16 mouse cellular contexts compared by ENCODE assay signal in the genomic region with DNA sequence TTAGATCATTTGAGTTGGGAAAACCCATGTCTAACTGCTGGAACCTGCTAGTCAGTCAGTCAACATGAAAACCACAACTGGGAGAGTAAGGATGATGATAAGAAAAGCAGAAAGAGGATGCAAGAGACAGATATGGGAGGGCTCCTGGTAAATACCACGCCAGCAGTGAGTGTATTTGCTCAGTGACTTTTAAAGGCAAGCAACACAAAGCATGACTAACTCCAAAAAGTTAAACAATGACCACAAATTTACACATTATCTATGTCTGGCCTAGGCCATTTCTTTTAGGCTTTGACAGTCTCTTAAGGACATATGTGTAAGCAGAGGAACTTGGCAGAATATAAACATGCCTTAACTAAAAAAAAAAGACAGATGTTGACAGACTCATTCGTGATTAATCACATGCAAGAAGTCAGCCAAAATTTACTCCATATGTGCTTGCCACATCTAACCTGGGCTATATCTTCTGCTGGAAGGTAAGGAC. TPM values are rescaled to one million over a fixed set of nuclear protein-coding genes. Genes with fewer than 3 reads are reported as not detected.
DNase-seq lines count a peak whose midpoint lies in the region; ATAC-seq and TF ChIP-seq lines count a peak whose summit lies in the region.
"Had no signal": no experiment of that assay in that cellular context is flagged by ENCODE, and none has a peak within 500 bp of the region (broad histone marks: within the 10 kb centered on the region; RNA-seq: fewer than 3 reads in every experiment).

No protein-coding gene starts in this region.

- peak; percentile 90 for ATAC-seq in stomach, embryonic 15.5 days (ENCODE audit: insufficient read depth, low FRiP score, low read depth)
- ATAC-seq in stomach, postnatal 0 days (ENCODE audit: low FRiP score, low TSS enrichment): no peak
- ATAC-seq in liver, embryonic 12.5 days: peak; percentile 96
- ATAC-seq: inflammation-experienced regulatory T-cells, adult 6 months had no signal

- WGBS in stomach, embryonic 15.5 days: 29% methylated on average over 2 of the region's 2 CpGs
- 22% methylated on average over 2 of the region's 2 CpGs for WGBS in stomach, postnatal 0 days
- WGBS in liver, embryonic 12.5 days (ENCODE audit: insufficient replicate concordance): 11% methylated on average over 2 of the region's 2 CpGs

- no peaks in the 10 kb centered on the region for H3K36me3 ChIP-seq in stomach, embryonic 15.5 days
- no peaks in the 10 kb centered on the region for H3K36me3 ChIP-seq in stomach, postnatal 0 days (ENCODE audit: control insufficient read depth, insufficient read depth, low read length)
- H3K36me3 ChIP-seq in liver, embryonic 12.5 days: no peaks in the 10 kb centered on the region
- H3K36me3 ChIP-seq: heart, embryonic 15.5 days; hindbrain, embryonic 10.5 days; lung, embryonic 15.5 days; neural tube, embryonic 13.5 days had no signal

- H3K9ac ChIP-seq in stomach, embryonic 15.5 days: no peak overlapping the region
- H3K9ac ChIP-seq in stomach, postnatal 0 days (ENCODE audit: low read length): no peak overlapping the region
- H3K9ac ChIP-seq in liver, embryonic 12.5 days: peak overlapping the region; percentile 23; the same call in 1 of the 2 replicates
- H3K9ac ChIP-seq: heart, embryonic 15.5 days; lung, embryonic 15.5 days; neural tube, embryonic 13.5 days had no signal

- no peak overlapping the region for H3K4me2 ChIP-seq in stomach, embryonic 15.5 days
- no peak overlapping the region for H3K4me2 ChIP-seq in stomach, postnatal 0 days (replicated peaks; ENCODE audit: low read depth)
- peak overlapping the region; percentile 53 for H3K4me2 ChIP-seq in liver, embryonic 12.5 days
- H3K4me2 ChIP-seq: heart, embryonic 15.5 days; lung, embryonic 15.5 days; neural tube, embryonic 13.5 days had no signal

- H3K4me3 ChIP-seq in stomach, embryonic 15.5 days (replicated peaks): no peak overlapping the region
- H3K4me3 ChIP-seq in stomach, postnatal 0 days (ENCODE audit: low read depth, low read length): no peak overlapping the region
- H3K4me3 ChIP-seq in liver, embryonic 12.5 days: no peak overlapping the region
- H3K4me3 ChIP-seq: heart, embryonic 15.5 days; hindbrain, embryonic 10.5 days; lung, embryonic 15.5 days; neural tube, embryonic 13.5 days had no signal

- H3K27me3 ChIP-seq in stomach, embryonic 15.5 days (replicated peaks): no peaks in the 10 kb centered on the region
- no peaks in the 10 kb centered on the region for H3K27me3 ChIP-seq in stomach, postnatal 0 days (ENCODE audit: control insufficient read depth, insufficient read depth, low read length)
- no peaks in the 10 kb centered on the region for H3K27me3 ChIP-seq in liver, embryonic 12.5 days (replicated peaks)
- H3K27me3 ChIP-seq: heart, embryonic 15.5 days; lung, embryonic 15.5 days; neural tube, embryonic 13.5 days had no signal

- H3K27ac ChIP-seq in stomach, embryonic 15.5 days: no peak overlapping the region
- H3K27ac ChIP-seq in stomach, postnatal 0 days (replicated peaks): no peak overlapping the region
- H3K27ac ChIP-seq in liver, embryonic 12.5 days: peak overlapping the region; percentile 96
- H3K27ac ChIP-seq: heart, embryonic 15.5 days; hindbrain, embryonic 10.5 days; lung, embryonic 15.5 days; neural tube, embryonic 13.5 days had no signal

- no peaks in the 10 kb centered on the region for H3K4me1 ChIP-seq in stomach, embryonic 15.5 days
- H3K4me1 ChIP-seq in stomach, postnatal 0 days (replicated peaks; ENCODE audit: control insufficient read depth, insufficient read depth): no peaks in the 10 kb centered on the region
- peaks cover 36% of the 10 kb centered on the region for H3K4me1 ChIP-seq in liver, embryonic 12.5 days
- H3K4me1 ChIP-seq: heart, embryonic 15.5 days; hindbrain, embryonic 10.5 days; lung, embryonic 15.5 days; neural tube, embryonic 13.5 days had no signal

- TF ChIP-seq EP300 in stomach, postnatal 0 days (optimal IDR thresholded peaks at IDR 0.05): no peak

- H3K9me3 ChIP-seq in stomach, embryonic 15.5 days: 0 out of 2 replicates have a peak, but pooled peaks cover 8% of the 10 kb centered on the region
- no peaks in the 10 kb centered on the region for H3K9me3 ChIP-seq in stomach, postnatal 0 days (ENCODE audit: control insufficient read depth, low read length)
- peaks cover 17% of the 10 kb centered on the region; the same call in 1 of the 2 replicates for H3K9me3 ChIP-seq in liver, embryonic 12.5 days (replicated peaks)
- H3K9me3 ChIP-seq: heart, embryonic 15.5 days; lung, embryonic 15.5 days; neural tube, embryonic 13.5 days had no signal

- no peak for TF ChIP-seq CTCF in stomach, postnatal 0 days (IDR thresholded peaks at IDR 0.05; ENCODE audit: low read depth)

- no peak for DNase-seq in stomach, postnatal 0 days (ENCODE audit: low spot score)
- peak; percentile 72 for DNase-seq in c-Kit-positive CD71-positive TER-119-negative erythroid progenitor cells, embryonic 14.5 days (ENCODE audit: low read depth)
- DNase-seq in yolk sac, embryonic 10.5 days (ENCODE audit: low spot score): peak; percentile 58
- DNase-seq in ovary, postnatal 10 days (ENCODE audit: low spot score): no peak
- no peak for DNase-seq in spleen, adult 18-20 months
- no peak for DNase-seq in ovary, adult 18-20 months (ENCODE audit: low spot score)
- DNase-seq: cerebellum, adult 8-10 months; kidney, postnatal 36 days; thymus, postnatal 25 days had no signal

RNA-seq across cellular contexts. Expression of a gene that starts 30.9 kb away (rescaled TPM):
- polyA plus RNA-seq in stomach, embryonic 15.5 days (2015; fragmentation: Nextera tagmentation; extraction: Ambion mirVana): 40.1 and 43.7 TPM in 2 replicates
- 18.1 and 20.8 TPM in 2 replicates for polyA plus RNA-seq in stomach, postnatal 0 days (2015; fragmentation: Nextera tagmentation; extraction: Ambion mirVana)
- polyA plus RNA-seq in liver, embryonic 12.5 days (2016; fragmentation: Nextera tagmentation; extraction: Ambion mirVana): 34.5 and 35.0 TPM in 2 replicates

Comparison
In these comparisons a context has a peak if more than half of its experiments do, and no peak if none do; other contexts are left out.
1. DNase-seq: peak in c-Kit-positive CD71-positive TER-119-negative erythroid progenitor cells, embryonic 14.5 days (single experiment) and yolk sac, embryonic 10.5 days (single experiment); none in stomach, postnatal 0 days (single experiment), ovary, postnatal 10 days (single experiment), spleen, adult 18-20 months (0 of 2) and ovary, adult 18-20 months (single experiment).